Mouse (Mus musculus) liver (tissue): ENCODE results near the gene Fam83f.

Experiments used
- DNase-seq: peaks from one replicate; pipeline ENCODE4 v3.0.0-alpha.2; 2020; ENCODE audit warnings: mixed read lengths

The Fam83f gene

GRCm38 (mm10) chr15:80672810-80673209 is 1.2 kb downstream of the Fam83f start:
- no peak for DNase-seq

- DNase-seq: no peak
Observed at GRCm38 (mm10) chr15:80673337-80674095, 1.9 kb downstream of the Fam83f start.

- DNase-seq: no peak
Observed at GRCm38 (mm10) chr15:80674700-80675099, 3.1 kb downstream of the Fam83f start.

GRCm38 (mm10) chr15:80679515-80680215 is 8.0 kb downstream of the Fam83f start:
- no peak for DNase-seq

- DNase-seq: no peak
Observed at GRCm38 (mm10) chr15:80680347-80681030, 8.8 kb downstream of the Fam83f start.

- DNase-seq: no peak
Observed at GRCm38 (mm10) chr15:80681466-80681881, 9.8 kb downstream of the Fam83f start.

- DNase-seq: no peak
Observed at GRCm38 (mm10) chr15:80682343-80682742, 10.7 kb downstream of the Fam83f start.

GRCm38 (mm10) chr15:80683151-80683550 is 11.5 kb downstream of the Fam83f start:
- no peak for DNase-seq

GRCm38 (mm10) chr15:80683990-80684389 is 12.3 kb downstream of the Fam83f start:
- DNase-seq: no peak

GRCm38 (mm10) chr15:80684786-80685602 is 13.3 kb downstream of the Fam83f start:
- DNase-seq: no peak

- no peak for DNase-seq
Observed at GRCm38 (mm10) chr15:80685603-80685895, 13.9 kb downstream of the Fam83f start.

GRCm38 (mm10) chr15:80688536-80688935 is 16.9 kb downstream of the Fam83f start:
- no peak for DNase-seq

- DNase-seq: no peak
Observed at GRCm38 (mm10) chr15:80693492-80693891, 21.8 kb downstream of the Fam83f start.

GRCm38 (mm10) chr15:80694125-80694910 is 22.7 kb downstream of the Fam83f start:
- peak; percentile 57 for DNase-seq

GRCm38 (mm10) chr15:80697564-80697963 is 25.9 kb downstream of the Fam83f start:
- DNase-seq: no peak

- DNase-seq: no peak
Observed at GRCm38 (mm10) chr15:80701481-80702257, 30.0 kb downstream of the Fam83f start.

- no peak for DNase-seq
Observed at GRCm38 (mm10) chr15:80702910-80703309, 31.3 kb downstream of the Fam83f start.

- no peak for DNase-seq
Observed at GRCm38 (mm10) chr15:80703495-80703894, 31.8 kb downstream of the Fam83f start.

- DNase-seq: peak; percentile 81
Observed at GRCm38 (mm10) chr15:80704267-80704666, 32.6 kb downstream of the Fam83f start.

GRCm38 (mm10) chr15:80705828-80706549 is 34.3 kb downstream of the Fam83f start:
- peak; percentile 86 for DNase-seq

- DNase-seq: peak; percentile 18
Observed at GRCm38 (mm10) chr15:80706596-80706995, 34.9 kb downstream of the Fam83f start.
